Mouse (Mus musculus) ES-E14 (cell line): Measurements from ENCODE around the gene Dok4. TPM values are rescaled to one million over a fixed set of nuclear protein-coding genes. Genes with fewer than 3 reads are reported as not detected.

Experiments
- DNase-seq: peaks from one replicate; pipeline ENCODE4 v3.0.0-alpha.2; 2013; ENCODE audit warnings: low read depth, low spot score
- H3K27ac ChIP-seq: 2 replicates; pipeline ENCODE4 v1.5.1; 2012; ENCODE audit warnings: low read depth, mild to moderate bottlenecking, low read length, moderate library complexity, mixed read lengths; ENCODE audit not compliant: poor library complexity, insufficient read depth, severe bottlenecking
- H3K36me3 ChIP-seq: 2 replicates; pipeline ENCODE4 v1.6.1; 2012; ENCODE audit warnings: mild to moderate bottlenecking, low read length, moderate library complexity, mixed read lengths; ENCODE audit not compliant: control insufficient read depth, poor library complexity, insufficient read depth, severe bottlenecking
- H3K4me1 ChIP-seq, 2 experiments: fragments of 150-350 bp in 1 of 2; sonication (generic) in 1 of 2; 2 replicates each; pipeline ENCODE4 v1.6.1; 2012; ENCODE audit warnings: low read length in 2 of 2, mild to moderate bottlenecking in 1 of 2, mixed read lengths in 1 of 2; ENCODE audit not compliant: control insufficient read depth in 2 of 2, insufficient read depth in 2 of 2, poor library complexity in 1 of 2
- H3K4me3 ChIP-seq, 2 experiments: fragments of 150-350 bp in 1 of 2; sonication (generic) in 1 of 2; 2 replicates each; pipeline ENCODE4 v1.5.1; 2012; ENCODE audit warnings: low read length in 2 of 2, low read depth in 1 of 2, mild to moderate bottlenecking in 1 of 2, mixed read lengths in 1 of 2; ENCODE audit not compliant: insufficient read depth in 1 of 2, poor library complexity in 1 of 2, severe bottlenecking in 1 of 2
- H3K9ac ChIP-seq: 2 replicates; pipeline ENCODE4 v1.6.1; 2012; ENCODE audit warnings: low read depth, mild to moderate bottlenecking, low read length, mixed read lengths; ENCODE audit not compliant: poor library complexity, insufficient read depth, severe bottlenecking
- H3K9me3 ChIP-seq: fragments of 150-350 bp; sonication (generic); 2 replicates; pipeline ENCODE4 v1.6.1; 2012; ENCODE audit warnings: low read depth, mild to moderate bottlenecking, low read length; ENCODE audit not compliant: control insufficient read depth, insufficient read depth
- CHD2 ChIP-seq: IDR thresholded peaks from 2 replicates; pipeline ENCODE4 v1.6.1; 2014; ENCODE audit warnings: mild to moderate bottlenecking, low read depth, low read length, inconsistent platforms
- HCFC1 ChIP-seq: IDR thresholded peaks from 2 replicates; pipeline ENCODE4 v1.6.1; 2012; ENCODE audit warnings: low read length, inconsistent platforms, borderline replicate concordance; ENCODE audit not compliant: insufficient read depth
- MAFK ChIP-seq: IDR thresholded peaks from 2 replicates; pipeline ENCODE4 v1.6.1; 2014; ENCODE audit warnings: mild to moderate bottlenecking, low read depth, low read length, inconsistent platforms; ENCODE audit not compliant: insufficient read depth
- ZC3H11A ChIP-seq: IDR thresholded peaks from 2 replicates; pipeline ENCODE4 v1.6.1; 2012; ENCODE audit warnings: low read depth, mild to moderate bottlenecking, inconsistent platforms, low read length, borderline replicate concordance
- ZNF384 ChIP-seq: IDR thresholded peaks from 2 replicates; pipeline ENCODE4 v1.6.1; 2012; ENCODE audit warnings: low read depth, low read length, inconsistent platforms
- in situ Hi-C, 2 experiments: fragments of 600-800 bp; cut with MboI; formaldehyde crosslinking; loops; one replicate each; pipeline ENCODE4 v1.15.1; 2025; ENCODE audit warnings: low sequenced_read_pairs in 2 of 2, inconsistent platforms in 1 of 2; ENCODE audit not compliant: unreplicated experiment in 2 of 2
- total RNA-seq: library from RNA; depleted of rRNA; stranded (reverse); fragments of 300-350 nt; gene quantifications from 2 replicates; pipeline ENCODE4 v1.2.3, GENCODE M21; 2012

Gene Dok4
- total RNA-seq, 1 experiment: 4.9 TPM

DNA sequence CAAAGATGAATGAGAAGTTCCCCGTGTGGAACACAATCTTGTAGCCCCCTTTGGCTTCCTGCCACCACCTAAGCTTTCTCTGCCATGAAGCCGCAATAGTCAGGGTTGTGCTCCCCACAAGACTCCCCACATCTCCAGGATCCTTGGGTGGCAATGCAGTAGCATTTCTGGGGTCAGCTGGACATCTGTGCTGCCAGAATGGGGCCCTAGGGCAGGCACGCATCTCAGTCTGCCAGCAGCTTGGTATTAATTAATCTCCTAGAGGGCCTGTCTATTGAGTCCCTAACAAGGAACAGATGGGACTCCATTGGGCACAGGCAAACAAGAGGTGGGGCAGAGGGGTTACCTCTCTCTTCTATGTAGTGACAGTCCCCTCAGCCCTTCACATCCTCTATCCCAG, 4.0 kb downstream of the Dok4 start:
- Histone ChIP-seq H3K9me3 (no peaks in the 10 kb centered on the region), H3K4me1 (peaks cover 5 to 20% of the 10 kb centered on the region in 2 experiments; a peak in 2 of 4 replicates), H3K9ac (no peak overlapping the region), H3K27ac (no peak overlapping the region), H3K36me3 (no peaks in the 10 kb centered on the region), H3K4me3 (no peak overlapping the region)
- TF ChIP-seq ZC3H11A (no peak), ZNF384 (no peak), HCFC1 (no peak), MAFK (no peak)
- in situ Hi-C loops: no loop called here
- DNase-seq: no peak

- Histone ChIP-seq H3K36me3 (peaks cover 6% of the 10 kb centered on the region), H3K27ac (no peak overlapping the region), H3K4me1 (peaks cover 5 to 16% of the 10 kb centered on the region in 2 experiments; a peak in 2 of 4 replicates), H3K4me3 (peak overlapping the region in 1 of 2 experiments; percentile 35; a peak in 3 of 4 replicates), H3K9ac (no peak overlapping the region), H3K9me3 (no peaks in the 10 kb centered on the region)
- DNase-seq: no peak
- in situ Hi-C loops: no loop called here
- no peak for TF ChIP-seq ZNF384
- no peak for TF ChIP-seq HCFC1
- TF ChIP-seq ZC3H11A: no peak
- no peak for TF ChIP-seq MAFK
- TF ChIP-seq CHD2: no peak
Observed at GRCm38 (mm10) chr8:94871108-94871894, 4.8 kb downstream of the Dok4 start.

- Histone ChIP-seq H3K9me3 (no peaks in the 10 kb centered on the region), H3K9ac (no peak overlapping the region), H3K27ac (no peak overlapping the region), H3K4me3 (peak overlapping the region in 1 of 2 experiments; percentile 35; a peak in 3 of 4 replicates), H3K4me1 (peaks cover 3 to 16% of the 10 kb centered on the region in 2 experiments; a peak in 2 of 4 replicates), H3K36me3 (peaks cover 9% of the 10 kb centered on the region)
- TF ChIP-seq HCFC1: no peak
- no peak for TF ChIP-seq CHD2
- TF ChIP-seq ZC3H11A: no peak
- TF ChIP-seq MAFK: no peak
- TF ChIP-seq ZNF384: no peak
- DNase-seq: no peak
- in situ Hi-C loops: no loop called here
Observed at GRCm38 (mm10) chr8:94870474-94871107, 5.5 kb downstream of the Dok4 start.

DNA sequence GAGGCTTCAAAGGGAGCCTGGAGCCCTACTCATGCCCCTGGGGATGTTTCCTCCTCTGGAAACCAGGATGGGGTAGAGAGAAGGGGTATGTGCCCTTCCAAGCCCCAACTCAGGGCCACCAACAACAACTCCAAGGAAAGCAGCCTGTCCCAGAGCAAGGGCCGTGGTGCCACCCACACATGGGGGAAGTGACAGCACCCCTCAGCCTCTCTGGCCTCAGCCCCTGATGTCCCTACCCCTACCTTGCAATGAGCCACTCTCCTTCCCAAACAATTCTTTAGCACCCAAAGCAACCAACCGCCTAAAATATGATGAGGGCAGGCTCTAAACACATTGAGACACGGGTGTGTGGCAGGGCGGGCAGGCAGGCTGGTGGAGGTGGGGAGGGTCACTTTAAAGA, 6.1 kb downstream of the Dok4 start:
- H3K9ac ChIP-seq: no peak overlapping the region
- peaks cover 15% of the 10 kb centered on the region for H3K36me3 ChIP-seq
- no peak overlapping the region for H3K4me3 ChIP-seq
- peaks cover 2 to 18% of the 10 kb centered on the region in 2 experiments; a peak in 2 of 4 replicates for H3K4me1 ChIP-seq
- H3K9me3 ChIP-seq: no peaks in the 10 kb centered on the region
- H3K27ac ChIP-seq: no peak overlapping the region
- no peak for DNase-seq
- no peak for TF ChIP-seq ZNF384
- TF ChIP-seq ZC3H11A: no peak
- no peak for TF ChIP-seq MAFK
- no peak for TF ChIP-seq CHD2
- TF ChIP-seq HCFC1: no peak
- in situ Hi-C loops: no loop called here
